Mouse (Mus musculus) left cerebral cortex, postnatal 25 days (tissue): ENCODE measurements at regions not wholly inside any gene's neighbourhood (a gene's known extent, or its start where the extent isn't known, plus 50 kb on each side); places are given as distances from the start of the nearest gene placed in this dataset.

ENCODE experiments used
- DNase-seq, 2 experiments: peaks; one replicate each; pipeline ENCODE4 v3.0.0; 2022; ENCODE audit warnings: low spot score in 2 of 2, mixed read lengths in 1 of 2
- intact Hi-C: fragments of 180-260 bp; cut with DNase I; formaldehyde crosslinking; loops from one replicate; pipeline ENCODE4 v1.15.1; 2025

DNA sequence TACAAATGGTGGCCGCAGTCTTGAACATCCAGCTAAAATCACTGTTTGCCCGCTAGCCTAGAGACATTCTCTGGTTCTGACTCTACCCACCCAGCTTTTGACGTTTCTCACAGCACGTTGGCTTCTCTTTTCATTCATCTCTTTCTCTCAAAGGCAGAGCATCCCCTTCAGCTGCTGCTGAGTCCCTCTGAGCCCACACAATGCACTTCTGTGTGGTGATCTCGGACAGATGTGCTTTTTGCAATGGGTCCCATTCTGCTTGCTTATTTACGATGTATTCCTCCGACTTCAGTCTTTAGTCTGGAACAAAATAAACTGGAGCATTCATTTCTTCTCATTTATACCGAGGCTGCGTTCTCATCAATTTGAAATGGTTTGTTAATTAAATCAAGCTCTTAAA lies 66.2 kb upstream of the Cav2 start:
- intact Hi-C loops: no loop called here
- DNase-seq: peak in 1 of 2 experiments; percentile 10

DNA sequence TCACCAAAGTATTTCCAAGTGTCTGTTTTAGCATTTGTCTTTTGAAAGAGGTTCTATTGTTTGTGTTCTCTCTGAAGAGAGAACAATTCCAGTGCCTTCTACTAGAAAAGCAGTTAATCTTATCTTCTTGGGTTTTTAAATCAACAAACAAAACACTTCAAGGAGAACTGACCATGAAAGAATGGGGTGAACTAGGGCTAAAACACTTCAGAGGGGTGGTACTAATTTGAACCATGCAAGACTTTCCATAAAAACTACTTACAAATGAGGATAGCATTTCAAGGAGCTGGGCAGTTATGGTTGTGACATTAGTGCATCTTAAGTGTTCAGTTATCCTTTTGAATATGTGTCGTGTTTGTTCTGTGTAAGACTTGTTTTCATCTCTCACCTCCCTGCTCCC lies 64.5 kb upstream of the Cav2 start:
- intact Hi-C loops: no loop called here
- DNase-seq: no peak

DNA sequence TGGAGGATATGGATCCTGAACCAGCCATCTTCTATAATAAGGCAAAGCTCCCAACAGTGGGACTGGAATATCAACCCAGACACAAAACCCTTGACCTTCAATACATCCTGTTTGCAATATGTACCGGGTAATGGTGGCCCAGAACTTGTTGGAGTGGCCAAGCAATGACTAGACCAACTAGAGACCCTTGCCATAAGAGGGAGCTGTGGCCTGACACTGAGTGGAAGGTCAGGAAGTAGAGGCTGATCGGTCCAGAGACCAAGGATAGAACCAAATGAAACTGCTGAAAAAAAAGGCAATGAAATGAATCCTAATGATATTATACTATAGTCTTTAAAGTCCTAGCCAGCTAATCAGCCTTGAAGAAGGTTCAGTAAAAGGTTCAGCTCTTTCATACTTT lies 57.2 kb upstream of the Cav2 start:
- no peak for DNase-seq
- intact Hi-C loops: no loop called here

DNA sequence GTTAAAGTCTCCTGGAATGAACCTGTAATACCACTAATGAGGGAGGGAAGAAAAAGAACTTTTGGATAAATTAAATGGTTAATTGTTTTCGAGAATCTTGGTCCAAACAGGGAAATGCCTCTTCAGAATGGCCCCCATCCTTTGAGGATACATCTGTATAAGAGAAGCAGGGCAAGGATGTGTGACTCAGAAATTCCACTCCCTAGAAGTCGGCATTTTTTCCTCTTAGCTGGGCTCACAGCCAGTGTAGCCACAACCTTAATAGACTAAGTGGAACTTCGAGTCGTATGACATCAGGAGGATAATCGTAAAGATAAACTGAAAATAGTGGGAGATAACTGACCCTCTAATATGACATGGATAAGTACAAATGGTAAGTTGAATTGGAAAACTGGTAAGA lies 56.1 kb upstream of the Cav2 start:
- intact Hi-C loops: no loop called here
- DNase-seq: no peak

DNA sequence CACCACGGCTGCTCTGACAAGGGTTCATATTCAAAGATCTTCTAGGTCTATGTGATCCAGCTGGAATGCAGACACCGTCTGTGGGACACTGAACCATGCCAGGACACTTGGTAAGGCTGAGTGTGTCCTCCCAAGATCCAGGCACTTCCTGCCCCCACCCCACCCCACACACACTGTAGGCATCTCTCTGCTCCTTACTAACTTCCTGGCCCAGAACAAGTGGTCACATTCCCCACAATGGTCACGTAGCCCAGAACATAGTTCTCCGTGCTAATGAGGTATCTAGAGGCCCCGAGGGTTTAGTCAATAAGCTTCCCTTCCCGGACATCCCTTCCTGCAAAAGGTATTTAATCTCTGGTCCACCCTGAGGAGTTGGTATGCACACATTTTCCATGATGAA lies 54.5 kb upstream of the Cav2 start:
- intact Hi-C loops: no loop called here
- no peak for DNase-seq
